Mouse (Mus musculus): ENCODE results near the gene Dpysl5.

The Dpysl5 gene

GRCm38 (mm10) chr5:30824124-30824988, 113.0 kb downstream of the Dpysl5 start:
- DNase-seq (ENCODE audit: low spot score), result no peak

GRCm38 (mm10) chr5:30825166-30825565, 113.8 kb downstream of the Dpysl5 start:
- DNase-seq (ENCODE audit: low spot score), result no peak

- no peak for DNase-seq (ENCODE audit: low spot score)
Observed at GRCm38 (mm10) chr5:30825821-30826220, 114.5 kb downstream of the Dpysl5 start.

GRCm38 (mm10) chr5:30833416-30833815, 122.1 kb downstream of the Dpysl5 start:
- no peak for DNase-seq (ENCODE audit: low spot score)

- no peak for DNase-seq (ENCODE audit: low spot score)
Observed at GRCm38 (mm10) chr5:30839731-30840130, 128.4 kb downstream of the Dpysl5 start.

GRCm38 (mm10) chr5:30841896-30842295, 130.5 kb downstream of the Dpysl5 start:
- DNase-seq (ENCODE audit: low spot score), result no peak

All from spleen, adult 12 weeks (tissue).